Mouse (Mus musculus) lung, postnatal 25 days (tissue): Measurements from ENCODE around the gene Bmf.

Source experiments
- DNase-seq: peaks from one replicate; pipeline ENCODE4 v3.0.0; 2022; ENCODE audit warnings: low spot score

Bmf gene

GRCm38 (mm10) chr2:118512418-118513377, 36.8 kb downstream of the Bmf start:
- DNase-seq = no peak

- DNase-seq = no peak
Observed at GRCm38 (mm10) chr2:118511779-118512417, 37.6 kb downstream of the Bmf start.

DNA sequence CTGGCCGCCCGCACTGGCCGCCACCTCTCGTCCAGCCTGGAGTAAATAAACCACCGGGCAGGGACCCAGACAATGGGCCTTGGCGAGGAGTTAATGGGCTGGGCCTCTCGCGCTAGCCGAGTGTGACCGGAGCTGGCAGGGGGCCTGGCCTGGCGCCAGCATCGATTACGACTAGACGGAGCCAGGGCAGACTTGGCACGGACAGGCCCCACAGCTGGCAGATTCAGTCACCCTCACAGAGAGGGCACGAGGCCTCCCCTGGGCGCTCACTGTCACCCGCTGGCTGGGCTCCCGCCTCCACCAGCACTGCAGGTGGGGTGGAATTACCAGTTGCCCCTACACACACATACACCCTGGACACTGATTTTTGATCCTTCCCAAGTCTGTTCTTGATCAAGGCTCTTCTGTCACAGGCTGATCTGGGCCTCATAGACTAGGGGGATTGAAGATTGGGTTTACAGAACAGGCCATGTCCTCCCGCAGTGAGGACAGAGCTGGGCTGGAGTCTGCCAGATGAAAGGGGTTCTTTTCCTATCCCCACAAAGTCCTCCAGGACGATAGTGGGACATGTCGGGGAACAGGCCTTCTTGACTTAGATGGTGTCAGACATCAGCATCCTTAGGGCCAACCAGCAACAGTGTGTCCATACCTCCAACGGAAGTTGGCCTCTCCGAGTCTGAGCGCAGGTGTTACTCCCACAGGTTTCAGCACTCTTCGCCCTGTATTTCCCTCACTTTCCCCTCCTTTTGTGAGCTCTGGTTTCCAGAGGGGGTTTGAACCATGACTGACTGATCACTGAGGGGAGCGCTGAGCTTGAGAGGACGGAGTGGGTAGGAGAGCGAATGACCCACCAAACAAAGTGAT, 38.8 kb downstream of the Bmf start:
- DNase-seq = peak; percentile 94

GRCm38 (mm10) chr2:118509688-118510446, 39.6 kb downstream of the Bmf start:
- no peak for DNase-seq

DNA sequence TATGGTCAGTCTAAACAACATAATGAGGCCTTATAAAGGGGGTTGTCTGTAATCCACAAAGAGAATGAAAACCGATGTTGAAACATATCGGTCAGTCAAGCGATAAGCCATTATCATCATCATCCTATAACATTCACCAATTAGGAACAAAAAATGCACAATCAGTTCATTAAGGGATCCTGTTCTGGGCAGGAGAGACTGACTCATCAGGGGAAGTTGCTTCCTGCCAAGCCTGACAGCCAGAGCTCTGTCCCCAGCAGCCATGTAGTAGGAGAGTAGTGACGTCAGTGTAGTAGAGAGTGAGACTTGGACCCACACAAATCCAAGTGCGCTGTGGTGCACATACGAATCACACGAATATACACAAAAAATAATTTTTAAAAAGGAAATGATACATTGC, 42.4 kb downstream of the Bmf start:
- DNase-seq = no peak

GRCm38 (mm10) chr2:118500191-118500590, 49.3 kb downstream of the Bmf start:
- DNase-seq = no peak

GRCm38 (mm10) chr2:118499135-118499961, 50.1 kb downstream of the Bmf start:
- DNase-seq = peak; percentile 66

- DNase-seq = no peak
Observed at GRCm38 (mm10) chr2:118498476-118498875, 51.0 kb downstream of the Bmf start.

GRCm38 (mm10) chr2:118497890-118498289, 51.6 kb downstream of the Bmf start:
- DNase-seq = no peak

- no peak for DNase-seq
Observed at GRCm38 (mm10) chr2:118495024-118495423, 54.5 kb downstream of the Bmf start.

DNA sequence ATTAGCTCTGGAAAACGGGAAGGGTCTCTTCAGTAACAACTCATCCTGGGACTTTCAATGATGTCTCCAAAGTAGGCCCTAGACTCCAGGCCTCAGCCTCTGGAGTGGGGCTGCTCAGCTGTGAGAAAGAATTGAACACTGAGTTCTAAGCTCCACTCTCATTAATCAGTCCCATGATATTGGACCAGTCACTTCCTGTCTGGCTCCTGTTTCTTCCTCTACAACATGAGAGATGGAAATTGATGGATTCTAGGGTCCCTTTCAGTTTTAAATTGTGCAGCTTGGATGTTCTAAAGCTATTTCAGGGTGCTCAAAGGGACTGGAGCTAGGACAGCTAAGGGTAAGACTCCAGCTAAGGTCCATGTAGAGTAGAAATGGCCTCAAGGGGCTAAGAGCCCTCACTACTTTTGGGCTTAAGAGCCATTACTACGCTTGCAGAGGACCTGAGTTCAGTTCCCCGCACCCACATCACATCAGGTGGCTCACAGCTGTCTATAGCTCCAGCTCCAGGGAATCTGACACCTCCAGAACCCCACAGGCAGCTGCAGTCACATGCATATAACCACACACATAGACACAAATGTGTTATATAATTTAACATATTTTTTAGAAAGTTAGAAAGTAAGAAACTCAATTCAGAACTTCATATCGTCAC, 57.6 kb downstream of the Bmf start:
- no peak for DNase-seq

- peak; percentile 51 for DNase-seq
Observed at GRCm38 (mm10) chr2:118491281-118491731, 58.2 kb downstream of the Bmf start.

DNA sequence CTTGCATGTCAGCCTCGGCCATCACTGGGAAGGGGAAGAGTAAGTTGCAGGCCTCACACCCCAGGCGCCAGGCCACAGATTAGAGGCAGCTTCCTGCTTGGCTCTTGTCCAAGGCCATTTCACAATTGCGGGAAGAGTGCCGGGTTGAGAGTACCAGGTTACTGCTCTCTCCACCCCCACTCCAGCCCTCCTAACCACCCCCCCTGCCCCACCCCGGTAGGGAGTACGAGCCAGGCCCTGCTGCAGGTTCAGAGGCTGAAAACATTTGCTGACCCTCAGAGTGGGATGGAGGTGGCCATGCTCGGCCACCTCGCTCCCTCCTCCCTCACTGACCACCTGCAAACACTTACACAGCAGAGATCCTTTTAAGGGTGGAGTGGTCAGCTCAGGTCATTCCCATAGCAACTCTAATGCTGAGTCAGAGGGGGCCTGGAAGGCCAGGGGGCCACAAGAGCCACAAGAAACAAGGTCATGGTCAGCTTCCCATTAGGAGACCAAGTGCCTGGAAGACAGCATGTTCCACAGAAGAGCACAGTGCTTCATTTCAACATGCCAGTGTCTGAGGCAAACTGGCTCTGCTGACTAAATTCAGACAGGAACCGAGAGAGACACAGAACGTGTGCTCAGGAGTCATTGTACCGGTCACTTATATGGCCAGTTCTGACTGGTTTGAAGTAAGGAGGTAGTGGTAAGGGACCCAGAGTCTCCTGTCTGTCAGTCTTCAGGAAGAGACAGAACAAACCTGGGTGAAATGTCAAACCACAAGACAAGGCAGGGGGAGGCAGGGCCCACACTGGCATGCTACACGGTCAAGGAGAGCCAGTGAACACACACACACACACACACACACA, 59.0 kb downstream of the Bmf start:
- DNase-seq = peak; percentile 91

- DNase-seq = peak; percentile 52
Observed at GRCm38 (mm10) chr2:118487806-118488205, 61.7 kb downstream of the Bmf start.

DNA sequence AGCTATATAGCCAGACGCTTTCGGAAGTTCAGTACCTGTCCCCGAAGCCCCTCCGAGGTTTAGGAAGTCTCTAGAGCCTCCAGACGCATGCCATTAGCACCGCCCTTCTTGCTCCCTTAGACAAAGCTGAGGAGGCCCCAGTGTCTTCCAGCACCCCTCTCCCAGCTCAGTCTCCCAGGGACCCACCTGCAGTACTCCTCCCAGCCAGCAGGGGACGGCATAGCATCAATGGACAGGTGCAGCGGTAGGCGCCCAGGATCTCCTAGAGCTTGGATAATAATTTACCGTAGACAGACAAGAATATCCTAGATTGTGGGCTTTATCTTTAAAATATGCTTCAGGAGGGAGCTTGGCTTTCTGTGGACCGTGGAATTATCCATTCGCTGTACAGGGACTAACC, 62.6 kb downstream of the Bmf start:
- DNase-seq = peak; percentile 82

GRCm38 (mm10) chr2:118485415-118485814, 64.1 kb downstream of the Bmf start:
- no peak for DNase-seq

DNA sequence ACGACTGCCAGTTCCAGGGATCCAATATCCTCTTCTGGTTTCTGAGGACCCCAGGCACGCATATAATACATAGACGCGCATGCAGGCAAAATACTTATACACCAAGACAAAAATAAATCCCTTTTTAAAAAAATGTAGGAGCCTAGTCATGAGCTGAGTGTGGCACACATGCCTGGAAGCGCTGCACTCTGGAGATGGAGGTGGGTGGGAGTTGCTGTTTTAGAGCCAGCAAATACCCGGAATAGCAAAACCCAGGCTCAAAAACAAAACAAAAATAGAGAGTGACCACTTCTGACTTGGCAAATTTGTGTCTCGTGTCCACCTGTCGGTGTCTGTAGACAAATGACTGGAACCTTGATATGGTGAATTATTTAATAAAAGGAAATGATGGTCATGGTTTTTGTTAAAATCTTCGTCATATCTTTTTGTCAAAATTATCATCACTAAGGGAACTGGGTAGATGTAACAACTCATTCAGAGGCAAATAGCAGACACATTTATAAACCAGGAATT, 65.0 kb downstream of the Bmf start:
- no peak for DNase-seq

DNA sequence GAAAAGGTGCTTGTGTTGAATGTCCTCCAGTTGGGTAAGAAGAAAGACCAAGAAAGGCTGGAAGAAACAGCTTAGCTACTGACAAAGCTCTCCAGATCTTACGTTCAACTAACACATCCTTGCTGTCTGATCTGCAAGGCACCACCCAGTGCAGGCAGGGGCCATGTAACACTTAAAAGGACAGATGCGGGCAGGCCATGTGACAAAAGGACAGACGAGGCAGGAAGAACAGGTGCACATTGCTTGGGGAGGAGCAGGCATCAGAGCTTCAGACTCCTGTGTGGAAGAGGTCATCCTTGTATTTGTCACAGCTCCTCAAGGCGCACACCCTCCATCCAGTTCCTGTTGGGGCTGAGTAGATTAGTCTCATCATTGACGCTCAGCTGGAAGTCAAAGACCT, 66.5 kb downstream of the Bmf start:
- DNase-seq = no peak

DNA sequence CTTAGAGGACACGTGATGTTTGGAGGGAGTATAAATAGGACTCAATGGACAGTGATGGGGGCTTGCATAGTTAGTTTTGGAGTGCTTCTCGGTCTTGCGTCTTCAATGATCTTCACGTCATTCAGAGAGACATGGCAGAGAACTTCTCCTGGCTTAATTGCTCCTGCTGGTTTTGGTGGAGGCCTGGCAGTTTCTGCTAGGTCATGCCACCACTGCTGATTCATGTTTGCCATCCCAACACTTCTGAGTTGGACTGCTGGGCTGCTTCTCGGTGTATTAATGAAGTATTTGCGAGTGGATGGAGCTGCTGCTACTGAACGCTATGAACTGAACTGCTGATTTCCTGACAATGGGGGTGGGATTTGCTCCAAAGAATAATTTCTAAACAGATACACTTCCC, 68.6 kb downstream of the Bmf start:
- DNase-seq = no peak
